Mouse (Mus musculus) neural tube, embryonic 15.5 days (tissue): ENCODE measurements around the gene Necab3. TPM values are rescaled to one million over a fixed set of nuclear protein-coding genes. Genes with fewer than 3 reads are reported as not detected.

Source experiments
- ATAC-seq: fragments of 200-750 bp; cut with Nextera tagmentation; 2 replicates; pipeline ENCODE4 v1.8.0; 2017; ENCODE audit warnings: mild to moderate bottlenecking, moderate TSS enrichment, moderate library complexity; ENCODE audit not compliant: low FRiP score
- H3K27ac ChIP-seq: fragments of 300-500 bp; sonication (generic); replicated peaks from 2 replicates; pipeline ENCODE4 v1.5.1; 2015; ENCODE audit warnings: mild to moderate bottlenecking, inconsistent platforms
- H3K27me3 ChIP-seq: fragments of 300-500 bp; sonication (generic); replicated peaks from 2 replicates; pipeline ENCODE4 v1.6.1; 2015; ENCODE audit warnings: inconsistent platforms
- H3K36me3 ChIP-seq: fragments of 300-500 bp; sonication (generic); 2 replicates; pipeline ENCODE4 v1.6.1; 2015; ENCODE audit warnings: inconsistent platforms
- H3K4me1 ChIP-seq: fragments of 300-500 bp; sonication (generic); 2 replicates; pipeline ENCODE4 v1.6.1; 2015; ENCODE audit warnings: inconsistent platforms
- H3K4me2 ChIP-seq: fragments of 300-500 bp; sonication (generic); 2 replicates; pipeline ENCODE4 v1.6.1; 2015; ENCODE audit warnings: inconsistent platforms, mild to moderate bottlenecking, moderate library complexity
- H3K4me3 ChIP-seq: fragments of 300-500 bp; sonication (generic); replicated peaks from 2 replicates; pipeline ENCODE4 v1.5.1; 2015; ENCODE audit warnings: mild to moderate bottlenecking, inconsistent platforms
- H3K9ac ChIP-seq: fragments of 300-500 bp; sonication (generic); replicated peaks from 2 replicates; pipeline ENCODE4 v1.6.1; 2015; ENCODE audit warnings: mild to moderate bottlenecking, inconsistent platforms
- H3K9me3 ChIP-seq: fragments of 300-500 bp; sonication (generic); replicated peaks from 2 replicates; pipeline ENCODE4 v1.6.1; 2016; ENCODE audit warnings: inconsistent platforms
- WGBS: fragments of 180-500 bp; shearing (Covaris S2); methylation state at CpG from one replicate; pipeline ENCODE4 v1.1.7; 2015; ENCODE audit warnings: mixed read lengths; 5-methylcytosine and 5-hydroxymethylcytosine counted together
- polyA plus RNA-seq: library from polyadenylated mRNA; unstranded; fragments of >200 nt; fragmentation: Nextera tagmentation; extraction: Ambion mirVana; gene quantifications from 2 replicates; pipeline ENCODE4 v1.2.1, GENCODE M21; 2015

Necab3 gene
- polyA plus RNA-seq, 1 experiment from 2014 or later, result 19.6 TPM

DNA sequence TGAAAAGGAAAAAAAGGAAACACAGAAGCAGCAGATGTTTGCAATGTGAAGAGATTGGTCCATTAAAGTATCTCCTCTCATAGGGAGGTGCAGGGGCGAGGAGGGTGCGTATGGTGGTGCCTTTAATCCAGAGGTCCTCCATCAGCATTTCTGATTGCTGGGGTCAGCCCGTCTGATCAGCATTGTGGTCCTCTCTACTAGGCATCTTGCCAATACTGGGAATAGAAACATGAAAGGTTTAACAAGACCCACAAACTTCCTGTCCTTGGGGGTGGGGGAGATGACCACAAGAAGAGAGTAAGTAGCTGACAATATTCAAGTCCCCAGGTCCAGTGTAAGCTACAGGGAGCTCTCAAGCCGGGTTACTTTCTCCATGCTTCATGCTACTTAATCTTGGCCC lies 12.0 kb upstream of the Necab3 start:
- H3K4me2 ChIP-seq, result peak overlapping the region; percentile 99
- no peaks in the 10 kb centered on the region for H3K36me3 ChIP-seq
- peak overlapping the region; percentile 74 for H3K4me3 ChIP-seq
- no peak overlapping the region; the same call in 1 of the 2 replicates for H3K27ac ChIP-seq
- WGBS, result 64% methylated on average over 4 of the region's 4 CpGs
- peaks cover 26% of the 10 kb centered on the region for H3K4me1 ChIP-seq
- H3K9me3 ChIP-seq, result no peaks in the 10 kb centered on the region
- no peaks in the 10 kb centered on the region for H3K27me3 ChIP-seq
- ATAC-seq, result no peak
- H3K9ac ChIP-seq, result no peak overlapping the region

DNA sequence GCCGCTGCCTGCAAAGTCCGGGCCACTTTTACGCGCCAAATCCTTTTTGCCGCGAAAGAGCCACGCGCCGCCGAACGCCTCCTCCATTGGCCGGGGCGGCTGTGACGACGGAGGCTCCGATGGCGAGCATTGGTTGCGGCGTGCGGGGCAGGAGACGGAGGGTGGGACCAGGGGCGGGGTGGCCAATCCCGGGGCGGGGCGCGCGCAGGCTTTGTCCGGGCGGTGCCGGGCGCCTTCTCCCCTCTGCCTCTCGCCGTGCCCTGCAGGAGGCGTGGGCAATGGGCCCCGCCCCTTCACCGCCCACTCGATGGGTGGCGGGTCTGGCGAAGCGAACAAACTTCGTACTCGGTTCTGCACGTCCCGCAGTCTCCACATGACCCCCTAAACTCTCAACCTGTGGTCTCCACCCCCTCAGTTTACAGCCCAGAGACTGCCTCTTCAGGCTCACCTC lies 11.2 kb upstream of the Necab3 start, which contains the start of gene E2f1:
E2f1 (minus strand) TSS at position 57 of the 451 bp plus-strand sequence.
- peaks cover 26% of the 10 kb centered on the region for H3K4me1 ChIP-seq
- H3K36me3 ChIP-seq, result no peaks in the 10 kb centered on the region
- H3K4me2 ChIP-seq, result peak within 1 kb of the TSS; percentile 99
- H3K9me3 ChIP-seq, result no peaks in the 10 kb centered on the region
- peak; percentile 99 for ATAC-seq
- under 1% methylated on average over 38 of the region's 44 CpGs for WGBS
- peak within 1 kb of the TSS; percentile 50 for H3K9ac ChIP-seq
- no peaks in the 10 kb centered on the region for H3K27me3 ChIP-seq
- H3K27ac ChIP-seq, result peak within 1 kb of the TSS; percentile 66
- peak within 1 kb of the TSS; percentile 74 for H3K4me3 ChIP-seq

DNA sequence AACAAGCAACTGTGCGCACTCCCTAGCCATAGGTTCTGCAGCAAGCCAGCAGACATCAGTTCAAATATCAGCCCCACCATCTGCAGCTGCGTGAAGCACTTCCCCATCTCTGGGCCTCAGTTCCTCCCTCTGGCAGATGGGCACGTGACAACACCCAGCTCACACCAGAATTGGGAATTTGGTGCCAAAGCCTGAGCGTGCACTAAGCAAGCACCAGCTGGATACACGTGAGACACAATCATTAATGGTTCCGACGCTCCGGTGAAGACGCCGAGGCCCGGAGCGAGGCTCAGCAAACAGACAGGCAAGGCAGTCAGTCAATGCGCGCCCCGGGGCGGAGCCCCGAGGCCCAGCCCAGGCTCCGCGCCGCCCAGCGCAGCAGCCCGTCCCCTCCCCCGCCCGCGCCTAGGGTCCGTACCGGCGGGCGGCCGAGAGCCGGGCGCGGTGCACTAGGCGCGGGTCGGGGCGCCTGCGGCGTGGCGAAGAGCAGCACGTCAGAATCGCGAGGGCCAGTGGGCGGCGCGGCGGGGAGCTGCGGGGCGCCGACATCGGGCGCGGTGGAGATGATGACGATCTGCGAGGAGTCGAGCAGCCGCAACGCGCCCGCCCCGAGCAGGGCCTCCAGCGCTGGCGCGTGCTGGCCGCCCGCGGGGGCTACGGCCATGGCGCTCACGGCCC lies 10.5 kb upstream of the Necab3 start:
- peak overlapping the region; percentile 50 for H3K9ac ChIP-seq
- peak overlapping the region; percentile 74 for H3K4me3 ChIP-seq
- no peaks in the 10 kb centered on the region for H3K27me3 ChIP-seq
- H3K36me3 ChIP-seq, result no peaks in the 10 kb centered on the region
- H3K9me3 ChIP-seq, result no peaks in the 10 kb centered on the region
- under 1% methylated on average over 60 of the region's 70 CpGs for WGBS
- peak; percentile 59 for ATAC-seq
- peak overlapping the region; percentile 99 for H3K4me2 ChIP-seq
- peak overlapping the region; percentile 46; the same call in 1 of the 2 replicates for H3K27ac ChIP-seq
- peaks cover 26% of the 10 kb centered on the region for H3K4me1 ChIP-seq

DNA sequence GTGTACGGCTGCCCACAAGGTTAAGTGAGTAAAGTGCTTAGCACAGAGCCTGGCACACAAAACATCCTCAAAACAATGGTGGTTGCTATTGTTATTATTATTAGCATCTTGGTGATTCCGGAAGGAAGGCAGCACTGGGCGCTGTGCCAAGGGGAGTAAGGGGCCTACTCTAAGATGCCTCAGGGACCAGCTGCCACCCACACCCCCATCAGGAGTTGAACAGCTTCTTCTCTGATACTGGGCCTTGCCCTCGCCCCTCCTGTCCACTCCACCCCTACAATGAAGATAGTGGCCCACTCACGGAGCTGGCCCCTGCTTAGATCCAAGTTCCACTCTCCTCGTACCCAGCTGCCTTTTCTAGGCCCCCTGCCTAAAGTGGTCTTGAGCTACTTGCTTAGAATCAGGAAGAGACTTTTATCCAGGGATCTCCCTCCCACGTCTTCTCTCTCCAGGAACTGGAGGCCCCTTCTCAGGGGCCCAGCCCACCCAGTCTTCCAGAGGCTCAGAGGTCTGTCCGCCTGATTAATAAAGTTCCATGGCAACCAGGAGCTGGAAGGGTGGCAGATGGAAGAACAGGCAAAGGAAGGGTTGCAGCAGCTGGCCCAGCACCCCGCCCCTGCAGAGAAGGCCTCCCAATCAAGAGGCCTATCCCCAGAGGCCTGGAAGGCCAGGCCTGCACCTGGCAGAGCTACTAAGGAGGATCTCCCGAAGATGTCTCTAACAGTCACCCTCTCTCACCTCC lies 9.8 kb upstream of the Necab3 start:
- no peak for ATAC-seq
- 0 out of 2 replicates have a peak overlapping the region, but pooled peaks have one; percentile 50 for H3K9ac ChIP-seq
- WGBS, result 8% methylated on average over 10 of the region's 10 CpGs
- no peaks in the 10 kb centered on the region for H3K9me3 ChIP-seq
- peaks cover 26% of the 10 kb centered on the region for H3K4me1 ChIP-seq
- H3K4me2 ChIP-seq, result peak overlapping the region; percentile 99
- H3K4me3 ChIP-seq, result peak overlapping the region; percentile 74
- H3K27ac ChIP-seq, result peak overlapping the region; percentile 46; the same call in 1 of the 2 replicates
- no peaks in the 10 kb centered on the region for H3K27me3 ChIP-seq
- no peaks in the 10 kb centered on the region for H3K36me3 ChIP-seq

DNA sequence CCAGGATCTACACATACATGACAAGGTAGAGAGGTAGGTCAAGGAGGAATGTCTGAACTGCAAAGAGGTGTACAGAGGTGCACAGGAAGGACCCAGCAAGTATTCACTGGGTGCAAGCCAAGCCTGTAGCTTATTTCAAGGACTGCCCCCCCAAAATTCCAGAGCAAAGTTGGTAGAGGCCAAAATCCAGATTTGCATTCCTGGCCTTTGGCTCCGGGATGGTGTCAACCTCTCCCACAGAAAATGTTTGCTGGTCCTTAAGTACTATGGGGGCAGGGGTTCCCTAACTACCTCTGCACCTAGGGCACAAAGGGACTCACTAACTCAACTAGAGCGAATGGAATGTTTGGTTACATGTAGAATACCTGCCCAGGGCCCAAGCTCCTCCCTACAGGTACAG lies 9.1 kb upstream of the Necab3 start:
- H3K36me3 ChIP-seq, result no peaks in the 10 kb centered on the region
- 0 out of 2 replicates have a peak overlapping the region, but pooled peaks have one; percentile 74 for H3K4me3 ChIP-seq
- H3K9ac ChIP-seq, result no peak overlapping the region
- 80% methylated on average over 2 of the region's 2 CpGs for WGBS
- peaks cover 26% of the 10 kb centered on the region for H3K4me1 ChIP-seq
- ATAC-seq, result no peak
- no peaks in the 10 kb centered on the region for H3K27me3 ChIP-seq
- H3K27ac ChIP-seq, result no peak overlapping the region
- peak overlapping the region; percentile 99 for H3K4me2 ChIP-seq
- H3K9me3 ChIP-seq, result no peaks in the 10 kb centered on the region

DNA sequence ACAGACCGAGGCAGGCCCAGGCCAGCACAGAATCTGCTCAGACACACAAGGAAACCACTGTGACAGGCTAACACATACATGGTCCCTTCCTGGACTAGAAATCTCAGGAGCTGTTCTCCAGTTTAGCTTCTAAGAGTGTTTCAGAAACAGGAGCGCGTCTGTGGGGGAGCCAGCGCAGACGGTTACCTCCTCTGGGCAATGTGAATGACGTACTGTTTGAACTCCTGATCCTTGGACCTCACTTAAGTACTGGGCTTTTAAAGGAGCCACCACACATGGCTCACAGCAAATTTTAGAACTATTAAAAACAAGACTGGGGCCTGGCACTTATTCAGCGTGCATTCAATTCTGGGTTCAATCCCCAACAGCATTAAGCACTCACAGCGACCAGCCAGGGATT lies 8.0 kb upstream of the Necab3 start:
- Histone ChIP-seq H3K36me3 (no peaks in the 10 kb centered on the region), H3K27ac (no peak overlapping the region), H3K4me3 (no peak overlapping the region), H3K9ac (no peak overlapping the region), H3K4me2 (no peak overlapping the region), H3K9me3 (no peaks in the 10 kb centered on the region), H3K4me1 (peaks cover 26% of the 10 kb centered on the region), H3K27me3 (no peaks in the 10 kb centered on the region)
- ATAC-seq, result no peak
- WGBS, result 37% methylated on average over 8 of the region's 8 CpGs

DNA sequence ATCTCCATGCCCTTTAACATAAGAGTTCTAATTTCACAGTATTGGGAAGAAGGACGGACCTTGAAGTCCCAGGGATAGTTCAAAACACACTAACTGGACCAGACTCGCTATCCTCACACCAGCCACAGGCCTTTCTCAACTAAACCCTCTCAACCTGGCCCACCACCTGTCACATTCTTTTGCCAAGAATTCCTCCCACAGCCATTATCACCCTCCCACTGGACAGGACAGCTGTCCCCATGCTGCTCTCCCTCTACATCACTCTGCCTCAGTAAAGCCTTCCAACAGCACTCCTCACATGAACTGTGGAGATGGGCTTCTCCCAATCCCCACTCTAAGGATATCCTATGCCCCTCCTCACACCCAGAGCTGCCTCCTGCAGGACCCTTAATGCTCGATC lies 6.9 kb upstream of the Necab3 start:
- H3K27ac ChIP-seq, result no peak overlapping the region

DNA sequence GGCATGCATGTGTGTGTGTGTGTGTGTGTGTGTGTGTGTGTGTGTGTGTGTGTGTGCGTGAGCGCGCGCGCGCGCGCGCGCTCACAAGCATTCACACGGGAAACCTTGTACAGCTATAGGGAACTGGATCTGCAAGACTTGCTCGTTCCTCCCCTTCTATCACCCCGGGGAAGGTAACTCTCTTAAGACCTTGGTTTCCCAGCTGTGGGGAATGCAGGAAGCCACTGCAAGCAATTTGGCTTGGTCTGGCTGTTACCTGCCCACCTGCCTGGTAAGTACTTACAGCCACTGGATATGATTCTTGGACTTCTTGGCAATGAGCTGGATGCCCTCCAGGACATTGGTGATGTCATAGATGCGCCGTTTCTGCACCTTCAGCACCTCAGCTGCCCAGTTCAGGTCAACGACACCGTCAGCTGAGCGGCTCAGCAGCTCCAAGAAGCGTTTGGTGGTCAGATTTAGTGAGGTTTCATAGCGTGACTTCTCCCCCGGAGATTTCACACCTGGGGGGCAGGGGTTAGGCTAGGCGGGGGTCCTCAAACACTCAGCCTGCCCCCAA lies 5.0 kb upstream of the Necab3 start:
- Histone ChIP-seq H3K9ac (no peak overlapping the region), H3K4me3 (no peak overlapping the region), H3K4me2 (no peak overlapping the region), H3K9me3 (no peaks in the 10 kb centered on the region), H3K27me3 (no peaks in the 10 kb centered on the region), H3K27ac (no peak overlapping the region), H3K36me3 (no peaks in the 10 kb centered on the region), H3K4me1 (peaks cover 19% of the 10 kb centered on the region)
- no peak for ATAC-seq
- WGBS, result 93% methylated on average over 22 of the region's 22 CpGs

More for the DNA sequence above, 6.9 kb upstream of the Necab3 start:
- 65% methylated on average over 3 of the region's 3 CpGs for WGBS
- Histone ChIP-seq H3K9ac (peak overlapping the region; percentile 26; the same call in 1 of the 2 replicates), H3K9me3 (no peaks in the 10 kb centered on the region), H3K27me3 (no peaks in the 10 kb centered on the region), H3K4me2 (no peak overlapping the region), H3K4me1 (peaks cover 21% of the 10 kb centered on the region), H3K36me3 (no peaks in the 10 kb centered on the region), H3K4me3 (no peak overlapping the region)
- no peak for ATAC-seq

DNA sequence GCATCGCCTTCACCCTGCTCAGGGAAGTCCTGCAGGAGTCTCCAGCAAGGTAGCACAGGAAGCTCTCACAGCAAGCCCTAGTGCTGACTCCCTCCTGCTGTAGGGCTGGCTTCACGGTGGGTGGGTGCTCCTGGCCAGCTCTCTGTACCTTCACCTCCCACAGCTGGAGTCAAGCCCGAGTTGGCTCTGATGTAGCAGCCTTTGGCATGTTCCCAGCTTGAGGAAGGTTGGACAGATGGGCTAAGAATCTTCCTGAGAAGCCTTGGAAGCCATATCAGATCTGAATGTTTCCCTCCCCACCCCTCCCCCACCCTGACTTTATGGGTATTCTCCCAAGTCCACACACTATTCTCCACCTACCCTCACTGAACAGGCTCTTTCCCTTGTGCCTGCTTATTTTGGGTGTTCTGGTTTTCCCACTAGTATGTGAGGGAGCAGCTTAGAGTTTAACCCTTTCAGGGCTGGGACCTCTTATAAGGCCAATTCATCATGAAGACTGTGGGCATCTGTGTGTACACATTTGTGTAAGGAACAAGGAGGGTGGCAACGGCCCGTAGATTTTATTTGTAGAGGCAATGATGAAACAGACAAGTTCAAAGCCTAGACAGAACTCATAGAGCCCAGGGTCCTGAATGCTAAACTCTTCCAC lies 1.4 kb downstream of the Necab3 start:
- WGBS, result 57% methylated on average over 5 of the region's 5 CpGs
- peak overlapping the region; percentile 84 for H3K4me2 ChIP-seq
- H3K36me3 ChIP-seq, result no peaks in the 10 kb centered on the region
- no peak overlapping the region for H3K27ac ChIP-seq
- no peak overlapping the region for H3K4me3 ChIP-seq
- peaks cover 34% of the 10 kb centered on the region for H3K4me1 ChIP-seq
- H3K9ac ChIP-seq, result no peak overlapping the region
- ATAC-seq, result no peak
- no peaks in the 10 kb centered on the region for H3K9me3 ChIP-seq
- H3K27me3 ChIP-seq, result no peaks in the 10 kb centered on the region

DNA sequence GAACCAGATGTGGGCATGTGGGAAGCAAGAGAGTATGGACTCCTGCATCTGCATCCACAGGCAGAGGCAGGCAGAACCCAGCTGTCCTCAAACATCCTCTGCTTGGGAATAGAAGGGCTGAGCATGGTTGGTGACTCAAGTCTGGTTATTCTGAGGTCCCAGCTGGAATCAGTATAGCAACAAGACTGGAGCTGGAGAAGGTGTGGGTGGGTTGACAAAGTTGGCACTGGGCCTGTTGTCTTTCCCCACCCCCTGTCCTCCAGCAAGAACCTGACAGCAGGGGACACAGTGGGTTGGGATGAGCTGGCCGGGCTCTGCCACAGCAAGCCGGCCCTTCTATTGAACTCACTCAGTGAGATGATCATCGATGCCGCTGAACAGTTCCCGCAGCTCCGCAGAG lies 3.5 kb downstream of the Necab3 start:
- peaks cover 11% of the 10 kb centered on the region for H3K27me3 ChIP-seq
- no peak overlapping the region for H3K4me3 ChIP-seq
- no peak for ATAC-seq
- no peak overlapping the region for H3K9ac ChIP-seq
- peaks cover 43% of the 10 kb centered on the region for H3K4me1 ChIP-seq
- no peak overlapping the region for H3K4me2 ChIP-seq
- 79% methylated on average over 6 of the region's 6 CpGs for WGBS
- no peak overlapping the region for H3K27ac ChIP-seq
- no peaks in the 10 kb centered on the region for H3K9me3 ChIP-seq
- no peaks in the 10 kb centered on the region for H3K36me3 ChIP-seq

DNA sequence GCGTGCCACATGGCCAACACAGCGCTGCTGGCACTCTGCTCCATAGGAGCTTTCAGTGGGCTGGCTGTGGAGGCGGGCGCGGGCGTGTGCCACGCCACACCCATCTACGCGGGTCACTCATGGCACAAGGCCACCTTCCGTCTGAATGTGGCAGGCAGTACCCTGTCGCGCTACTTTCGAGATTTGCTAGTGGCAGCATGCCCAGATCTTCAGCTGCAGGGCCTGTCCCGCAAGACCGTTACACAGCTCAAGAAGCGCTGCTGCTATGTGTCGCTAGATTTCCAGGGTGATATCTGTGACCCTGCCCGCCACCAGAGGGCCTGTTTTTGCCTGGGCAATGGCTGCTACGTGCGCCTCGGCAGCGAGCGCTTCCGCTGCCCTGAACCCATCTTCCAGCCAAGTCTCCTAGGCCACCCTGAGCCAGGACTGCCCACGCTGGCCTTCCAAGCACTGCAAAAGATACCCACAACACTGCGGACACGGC lies 6.2 kb downstream of the Necab3 start:
- 0 out of 2 replicates have a peak overlapping the region, but pooled peaks have one; percentile 2 for H3K4me3 ChIP-seq
- peak overlapping the region; percentile 47 for H3K4me2 ChIP-seq
- peaks cover 13% of the 10 kb centered on the region for H3K27me3 ChIP-seq
- peaks cover 35% of the 10 kb centered on the region for H3K4me1 ChIP-seq
- H3K9me3 ChIP-seq, result no peaks in the 10 kb centered on the region
- H3K27ac ChIP-seq, result no peak overlapping the region; the same call in 1 of the 2 replicates
- WGBS, result 21% methylated on average over 27 of the region's 27 CpGs
- 0 out of 2 replicates have a peak overlapping the region, but pooled peaks have one; percentile 18 for H3K9ac ChIP-seq
- no peaks in the 10 kb centered on the region for H3K36me3 ChIP-seq
- peak; percentile 32; the same call in 1 of the 2 replicates for ATAC-seq
